Mouse (Mus musculus) embryonic facial prominence, embryonic 10.5 days (tissue): ENCODE measurements at regions not wholly inside any gene's neighbourhood (a gene's known extent, or its start where the extent isn't known, plus 50 kb on each side); places are given as distances from the start of the nearest gene placed in this dataset.

Source experiments
- DNase-seq: peaks from one replicate; pipeline ENCODE4 v3.0.0-alpha.2; 2017; ENCODE audit warnings: low spot score
- H3K27ac ChIP-seq: fragments of 300-500 bp; sonication (generic); replicated peaks from 2 replicates; pipeline ENCODE4 v1.5.1; 2016; ENCODE audit warnings: mild to moderate bottlenecking
- H3K27me3 ChIP-seq: fragments of 300-500 bp; sonication (generic); replicated peaks from 2 replicates; pipeline ENCODE4 v1.6.1; 2016; ENCODE audit warnings: low read depth, mild to moderate bottlenecking; ENCODE audit not compliant: poor library complexity, severe bottlenecking
- H3K36me3 ChIP-seq: fragments of 300-500 bp; sonication (generic); replicated peaks from 2 replicates; pipeline ENCODE4 v1.6.1; 2016; ENCODE audit warnings: mild to moderate bottlenecking, moderate library complexity
- H3K4me1 ChIP-seq: fragments of 300-500 bp; sonication (generic); 2 replicates; pipeline ENCODE4 v1.6.1; 2016
- H3K4me3 ChIP-seq: fragments of 300-500 bp; sonication (generic); 2 replicates; pipeline ENCODE4 v1.5.1; 2016; ENCODE audit warnings: mild to moderate bottlenecking, moderate library complexity
- H3K9me3 ChIP-seq: fragments of 300-500 bp; sonication (generic); 2 replicates; pipeline ENCODE4 v1.6.1; 2016; ENCODE audit warnings: mild to moderate bottlenecking
- WGBS: fragments of 180-500 bp; shearing (Covaris S2); methylation state at CpG from one replicate; pipeline ENCODE4 v1.1.7; 2016; 5-methylcytosine and 5-hydroxymethylcytosine counted together

- Histone ChIP-seq H3K36me3 (no peaks in the 10 kb centered on the region), H3K4me1 (peaks cover 11% of the 10 kb centered on the region), H3K27me3 (no peaks in the 10 kb centered on the region), H3K27ac (no peak overlapping the region), H3K9me3 (no peaks in the 10 kb centered on the region), H3K4me3 (no peak overlapping the region)
- DNase-seq = no peak
- WGBS = 89% methylated on average over 7 of the region's 7 CpGs
Measured at GRCm38 (mm10) chr10:117947911-117948310, 102.1 kb upstream of the Rap1b start.

- Histone ChIP-seq H3K4me1 (peaks cover 10% of the 10 kb centered on the region; the same call in 1 of the 2 replicates), H3K36me3 (no peaks in the 10 kb centered on the region)
- 78% methylated on average over 26 of the region's 26 CpGs for WGBS
Measured at GRCm38 (mm10) chr10:117952116-117953025, 106.5 kb upstream of the Rap1b start.

GRCm38 (mm10) chr10:117953026-117953711, 107.3 kb upstream of the Rap1b start:
- Histone ChIP-seq H3K27ac (no peak overlapping the region), H3K4me1 (peaks cover 10% of the 10 kb centered on the region; the same call in 1 of the 2 replicates), H3K27me3 (no peaks in the 10 kb centered on the region), H3K4me3 (no peak overlapping the region), H3K9me3 (no peaks in the 10 kb centered on the region), H3K36me3 (no peaks in the 10 kb centered on the region)
- DNase-seq = no peak
- WGBS = 24% methylated on average over 12 of the region's 12 CpGs

More at GRCm38 (mm10) chr10:117952116-117953025, 106.5 kb upstream of the Rap1b start:
- Histone ChIP-seq H3K27ac (no peak overlapping the region), H3K9me3 (no peaks in the 10 kb centered on the region), H3K4me3 (no peak overlapping the region), H3K27me3 (no peaks in the 10 kb centered on the region)
- DNase-seq = no peak

GRCm38 (mm10) chr10:117956174-117956950, 110.5 kb upstream of the Rap1b start:
- no peaks in the 10 kb centered on the region for H3K36me3 ChIP-seq
- H3K9me3 ChIP-seq = no peaks in the 10 kb centered on the region
- no peak overlapping the region for H3K4me3 ChIP-seq
- no peak overlapping the region for H3K27ac ChIP-seq
- no peaks in the 10 kb centered on the region for H3K27me3 ChIP-seq
- DNase-seq = no peak
- H3K4me1 ChIP-seq = peaks cover 10% of the 10 kb centered on the region; the same call in 1 of the 2 replicates
- 90% methylated on average over 17 of the region's 17 CpGs for WGBS

- Histone ChIP-seq H3K4me3 (no peak overlapping the region), H3K27me3 (no peaks in the 10 kb centered on the region), H3K4me1 (no peaks in the 10 kb centered on the region), H3K36me3 (no peaks in the 10 kb centered on the region), H3K9me3 (no peaks in the 10 kb centered on the region), H3K27ac (no peak overlapping the region)
- DNase-seq = no peak
- 84% methylated on average over 6 of the region's 6 CpGs for WGBS
Measured at GRCm38 (mm10) chr10:117974706-117975105, 128.9 kb upstream of the Rap1b start.

GRCm38 (mm10) chr10:117975467-117975866, 129.6 kb upstream of the Rap1b start:
- H3K4me3 ChIP-seq = no peak overlapping the region
- no peaks in the 10 kb centered on the region for H3K4me1 ChIP-seq
- no peaks in the 10 kb centered on the region for H3K36me3 ChIP-seq
- H3K27ac ChIP-seq = no peak overlapping the region
- 78% methylated on average over 1 of the region's 1 CpGs for WGBS
- DNase-seq = no peak
- no peaks in the 10 kb centered on the region for H3K27me3 ChIP-seq
- H3K9me3 ChIP-seq = no peaks in the 10 kb centered on the region

DNA sequence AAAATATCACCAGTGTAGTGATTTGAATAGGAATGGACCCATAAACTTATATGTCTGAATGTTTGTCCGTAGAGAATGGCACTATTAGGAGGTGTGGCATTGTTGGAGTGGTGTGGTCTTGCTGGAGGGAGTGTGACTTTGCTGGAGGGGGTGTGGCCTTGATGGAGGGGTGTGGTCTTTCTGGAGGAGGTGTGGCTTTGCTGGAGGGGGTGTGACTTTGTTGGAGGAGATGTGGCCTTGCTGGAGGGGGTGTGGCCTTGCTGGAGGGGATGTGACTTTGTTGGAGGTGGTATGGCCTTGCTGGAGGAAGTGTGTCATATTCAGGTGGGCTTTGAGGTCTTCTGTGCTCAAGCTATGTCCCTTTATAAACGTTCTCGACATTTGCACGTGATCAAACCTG, 133.3 kb upstream of the Rap1b start:
- WGBS = 88% methylated on average over 4 of the region's 4 CpGs
- H3K27ac ChIP-seq = no peak overlapping the region
- H3K4me3 ChIP-seq = no peak overlapping the region
- H3K36me3 ChIP-seq = no peaks in the 10 kb centered on the region
- no peaks in the 10 kb centered on the region for H3K9me3 ChIP-seq
- H3K27me3 ChIP-seq = no peaks in the 10 kb centered on the region
- H3K4me1 ChIP-seq = peaks cover 3% of the 10 kb centered on the region; the same call in 1 of the 2 replicates
- no peak for DNase-seq

- Histone ChIP-seq H3K4me1 (peaks cover 3% of the 10 kb centered on the region; the same call in 1 of the 2 replicates), H3K9me3 (no peaks in the 10 kb centered on the region), H3K4me3 (no peak overlapping the region), H3K27me3 (no peaks in the 10 kb centered on the region), H3K27ac (no peak overlapping the region), H3K36me3 (no peaks in the 10 kb centered on the region)
- WGBS = 45% methylated on average over 8 of the region's 8 CpGs
- no peak for DNase-seq
Measured at GRCm38 (mm10) chr10:117982611-117983210, 136.9 kb upstream of the Rap1b start.

- Histone ChIP-seq H3K36me3 (no peaks in the 10 kb centered on the region), H3K4me1 (peaks cover 3% of the 10 kb centered on the region; the same call in 1 of the 2 replicates), H3K9me3 (no peaks in the 10 kb centered on the region), H3K27me3 (no peaks in the 10 kb centered on the region), H3K27ac (no peak overlapping the region), H3K4me3 (no peak overlapping the region)
- WGBS = 84% methylated on average over 8 of the region's 8 CpGs
- no peak for DNase-seq
Measured at GRCm38 (mm10) chr10:117983271-117983670, 137.4 kb upstream of the Rap1b start.

DNA sequence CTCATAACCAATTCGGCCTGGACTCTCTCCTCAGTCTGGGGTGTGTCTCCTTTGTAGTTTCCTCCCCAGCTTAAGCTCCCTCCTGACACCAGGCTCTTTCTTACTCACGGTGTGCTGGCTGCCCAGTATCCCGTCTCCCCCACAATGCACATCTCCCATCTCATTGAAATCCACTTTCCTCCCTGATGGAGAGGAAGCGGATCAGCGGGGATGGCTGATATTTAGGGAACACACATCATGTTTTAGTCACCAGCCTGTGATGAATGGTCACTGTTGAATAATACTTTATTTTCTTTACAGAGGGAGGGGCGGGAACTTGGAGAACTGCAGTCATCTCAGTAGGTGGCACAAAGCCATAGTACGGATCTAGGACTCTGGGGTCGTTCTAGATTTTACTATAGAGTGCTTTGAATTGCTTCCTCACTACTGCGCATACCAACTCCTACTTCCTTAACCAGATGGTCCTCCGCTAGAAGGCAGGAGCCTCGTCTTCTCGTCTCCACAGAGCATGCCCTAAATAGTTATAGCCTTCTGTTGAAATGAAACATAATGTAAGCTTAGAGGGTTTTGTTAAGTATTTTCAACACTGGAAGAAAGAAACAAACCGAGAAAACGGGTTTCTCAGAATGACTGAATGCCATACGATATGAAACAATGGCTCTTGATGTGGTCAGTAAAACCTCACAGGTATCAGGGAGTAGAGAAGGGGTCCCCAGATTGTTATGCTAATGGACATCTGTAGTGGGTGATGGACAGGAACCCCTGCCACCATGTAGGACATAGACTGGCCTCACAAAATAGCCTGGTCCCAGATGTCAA, 139.2 kb upstream of the Rap1b start:
- no peaks in the 10 kb centered on the region for H3K9me3 ChIP-seq
- H3K27me3 ChIP-seq = no peaks in the 10 kb centered on the region
- no peak overlapping the region for H3K27ac ChIP-seq
- peaks cover 3% of the 10 kb centered on the region; the same call in 1 of the 2 replicates for H3K4me1 ChIP-seq
- no peaks in the 10 kb centered on the region for H3K36me3 ChIP-seq
- 88% methylated on average over 15 of the region's 15 CpGs for WGBS
- DNase-seq = no peak
- no peak overlapping the region for H3K4me3 ChIP-seq

DNA sequence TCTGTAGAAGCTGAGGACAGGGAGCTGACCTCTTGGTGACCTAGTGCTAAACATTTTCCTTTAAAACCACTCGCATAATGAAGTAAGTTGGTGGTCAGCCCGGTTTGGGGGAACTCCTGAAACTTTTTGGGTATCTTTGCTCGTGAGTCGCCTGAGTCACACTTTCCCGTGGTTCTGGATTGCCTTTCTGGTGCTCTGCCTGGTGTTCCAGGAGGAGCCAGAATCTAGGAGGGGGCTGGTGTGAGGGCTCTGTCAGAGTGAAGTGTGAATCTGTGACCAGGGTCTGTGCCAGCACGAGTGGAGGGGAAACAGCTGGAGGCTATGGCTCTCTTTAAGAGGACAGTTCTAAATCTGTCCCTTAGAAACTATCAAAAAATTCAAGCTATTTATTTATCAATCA, 141.8 kb upstream of the Rap1b start:
- H3K27me3 ChIP-seq = no peaks in the 10 kb centered on the region
- no peaks in the 10 kb centered on the region for H3K36me3 ChIP-seq
- no peaks in the 10 kb centered on the region for H3K4me1 ChIP-seq
- no peak overlapping the region for H3K4me3 ChIP-seq
- DNase-seq = no peak
- no peaks in the 10 kb centered on the region for H3K9me3 ChIP-seq
- 71% methylated on average over 6 of the region's 6 CpGs for WGBS
- H3K27ac ChIP-seq = no peak overlapping the region
